Mouse (Mus musculus) ES-E14 (cell line): ENCODE measurements around the gene Ms4a8a. TPM values are rescaled to one million over a fixed set of nuclear protein-coding genes. Genes with fewer than 3 reads are reported as not detected.
"Not testable (repeated sequence)": the region's sequence is repeated elsewhere in the genome, so short reads cannot be mapped to it uniquely, and the experiment has no call there.

Source experiments
- DNase-seq: peaks from one replicate; pipeline ENCODE4 v3.0.0-alpha.2; 2013; ENCODE audit warnings: low read depth, low spot score
- H3K27ac ChIP-seq: 2 replicates; pipeline ENCODE4 v1.5.1; 2012; ENCODE audit warnings: low read depth, mild to moderate bottlenecking, low read length, moderate library complexity, mixed read lengths; ENCODE audit not compliant: poor library complexity, insufficient read depth, severe bottlenecking
- H3K36me3 ChIP-seq: 2 replicates; pipeline ENCODE4 v1.6.1; 2012; ENCODE audit warnings: mild to moderate bottlenecking, low read length, moderate library complexity, mixed read lengths; ENCODE audit not compliant: control insufficient read depth, poor library complexity, insufficient read depth, severe bottlenecking
- H3K4me1 ChIP-seq, 2 experiments: fragments of 150-350 bp in 1 of 2; sonication (generic) in 1 of 2; 2 replicates each; pipeline ENCODE4 v1.6.1; 2012; ENCODE audit warnings: low read length in 2 of 2, mild to moderate bottlenecking in 1 of 2, mixed read lengths in 1 of 2; ENCODE audit not compliant: control insufficient read depth in 2 of 2, insufficient read depth in 2 of 2, poor library complexity in 1 of 2
- H3K4me3 ChIP-seq, 2 experiments: fragments of 150-350 bp in 1 of 2; sonication (generic) in 1 of 2; 2 replicates each; pipeline ENCODE4 v1.5.1; 2012; ENCODE audit warnings: low read length in 2 of 2, low read depth in 1 of 2, mild to moderate bottlenecking in 1 of 2, mixed read lengths in 1 of 2; ENCODE audit not compliant: insufficient read depth in 1 of 2, poor library complexity in 1 of 2, severe bottlenecking in 1 of 2
- H3K9ac ChIP-seq: 2 replicates; pipeline ENCODE4 v1.6.1; 2012; ENCODE audit warnings: low read depth, mild to moderate bottlenecking, low read length, mixed read lengths; ENCODE audit not compliant: poor library complexity, insufficient read depth, severe bottlenecking
- H3K9me3 ChIP-seq: fragments of 150-350 bp; sonication (generic); 2 replicates; pipeline ENCODE4 v1.6.1; 2012; ENCODE audit warnings: low read depth, mild to moderate bottlenecking, low read length; ENCODE audit not compliant: control insufficient read depth, insufficient read depth
- CHD2 ChIP-seq: IDR thresholded peaks from 2 replicates; pipeline ENCODE4 v1.6.1; 2014; ENCODE audit warnings: mild to moderate bottlenecking, low read depth, low read length, inconsistent platforms
- HCFC1 ChIP-seq: IDR thresholded peaks from 2 replicates; pipeline ENCODE4 v1.6.1; 2012; ENCODE audit warnings: low read length, inconsistent platforms, borderline replicate concordance; ENCODE audit not compliant: insufficient read depth
- MAFK ChIP-seq: IDR thresholded peaks from 2 replicates; pipeline ENCODE4 v1.6.1; 2014; ENCODE audit warnings: mild to moderate bottlenecking, low read depth, low read length, inconsistent platforms; ENCODE audit not compliant: insufficient read depth
- ZC3H11A ChIP-seq: IDR thresholded peaks from 2 replicates; pipeline ENCODE4 v1.6.1; 2012; ENCODE audit warnings: low read depth, mild to moderate bottlenecking, inconsistent platforms, low read length, borderline replicate concordance
- ZNF384 ChIP-seq: IDR thresholded peaks from 2 replicates; pipeline ENCODE4 v1.6.1; 2012; ENCODE audit warnings: low read depth, low read length, inconsistent platforms
- in situ Hi-C, 2 experiments: fragments of 600-800 bp; cut with MboI; formaldehyde crosslinking; loops; one replicate each; pipeline ENCODE4 v1.15.1; 2025; ENCODE audit warnings: low sequenced_read_pairs in 2 of 2, inconsistent platforms in 1 of 2; ENCODE audit not compliant: unreplicated experiment in 2 of 2
- total RNA-seq: library from RNA; depleted of rRNA; stranded (reverse); fragments of 300-350 nt; gene quantifications from 2 replicates; pipeline ENCODE4 v1.2.3, GENCODE M21; 2012

Gene Ms4a8a
- total RNA-seq, 1 experiment, result not detected

DNA sequence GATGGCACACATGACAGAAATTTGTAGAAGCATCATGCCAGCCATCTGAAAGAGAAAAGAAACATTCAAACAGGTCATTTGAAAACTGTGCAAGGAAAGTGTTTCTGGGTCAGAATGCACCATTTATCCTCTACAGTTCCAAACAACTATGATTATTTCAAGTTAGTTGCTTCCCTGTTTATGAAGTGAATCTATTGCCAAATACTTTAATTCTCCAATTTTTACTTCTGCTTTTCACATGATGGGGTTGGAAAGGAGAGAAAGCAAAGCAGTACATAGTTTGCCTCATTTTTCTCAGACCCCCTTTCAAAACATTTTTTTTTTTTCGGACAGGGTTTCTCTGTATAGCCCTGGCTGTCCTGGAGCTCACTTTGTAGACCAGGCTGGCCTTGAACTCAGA lies 21.0 kb upstream of the Ms4a8a start:
- H3K36me3 ChIP-seq, result no peaks in the 10 kb centered on the region
- no peak overlapping the region for H3K9ac ChIP-seq
- no peak overlapping the region for H3K4me3 ChIP-seq
- no peak for DNase-seq
- no peaks in the 10 kb centered on the region for H3K9me3 ChIP-seq
- no peak for TF ChIP-seq CHD2
- TF ChIP-seq HCFC1, result no peak
- no peak for TF ChIP-seq ZNF384
- TF ChIP-seq MAFK, result no peak
- TF ChIP-seq ZC3H11A, result no peak
- H3K4me1 ChIP-seq, result no peaks in the 10 kb centered on the region
- no peak overlapping the region for H3K27ac ChIP-seq
- in situ Hi-C loops, result no loop called here

DNA sequence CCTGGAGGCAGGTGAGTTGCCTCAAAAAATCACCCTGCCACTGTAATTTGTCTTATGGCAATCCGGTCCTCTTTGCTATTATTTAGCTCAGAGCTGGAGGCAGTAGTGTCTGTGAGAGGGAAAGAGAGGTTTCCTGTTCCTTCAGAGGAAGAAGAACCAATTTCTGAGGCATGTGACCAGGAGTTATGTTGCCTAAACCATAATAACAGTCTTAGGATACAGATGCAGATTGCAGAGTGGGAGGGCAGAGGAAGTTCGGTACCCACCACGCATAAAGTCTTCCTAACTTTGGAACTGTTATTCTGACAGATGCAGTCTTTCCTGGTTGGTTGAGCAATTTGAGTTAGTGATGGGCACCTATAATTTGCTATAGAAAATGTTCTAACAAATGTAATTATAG lies 17.5 kb upstream of the Ms4a8a start:
- no peaks in the 10 kb centered on the region for H3K9me3 ChIP-seq
- H3K36me3 ChIP-seq, result no peaks in the 10 kb centered on the region
- H3K4me3 ChIP-seq, result no peak overlapping the region
- H3K27ac ChIP-seq, result no peak overlapping the region
- DNase-seq, result no peak
- no peaks in the 10 kb centered on the region for H3K4me1 ChIP-seq
- in situ Hi-C loops, result no loop called here
- TF ChIP-seq HCFC1, result no peak
- no peak for TF ChIP-seq CHD2
- no peak for TF ChIP-seq ZC3H11A
- no peak overlapping the region for H3K9ac ChIP-seq

DNA sequence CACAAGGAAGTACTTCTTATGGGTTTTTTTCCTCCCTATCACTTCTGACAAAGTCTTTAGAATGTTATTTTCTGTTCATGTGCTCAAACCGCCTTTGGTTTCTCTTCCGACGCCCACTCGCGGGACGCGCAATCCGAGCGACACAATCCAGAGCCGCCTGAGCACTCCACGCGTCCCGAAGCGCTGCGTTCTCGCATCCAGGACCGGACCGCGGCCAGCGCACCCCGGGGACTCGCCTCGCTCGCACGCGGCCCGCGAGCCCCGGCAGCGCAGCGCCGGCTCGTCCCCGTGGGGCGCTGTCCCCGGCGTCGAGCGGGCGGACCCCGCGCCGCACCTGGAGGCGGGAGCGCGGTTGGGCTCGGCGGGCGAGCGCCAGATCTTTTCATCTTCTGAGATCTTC lies 11.2 kb upstream of the Ms4a8a start:
- H3K9me3 ChIP-seq, H3K4me1 ChIP-seq, H3K27ac ChIP-seq, in situ Hi-C loops, H3K36me3 ChIP-seq, DNase-seq: not testable (repeated sequence)
- H3K9ac ChIP-seq, result peak overlapping the region; percentile 14; the same call in 1 of the 2 replicates
- peak overlapping the region in 1 of 2 experiments; percentile 42; a peak in 2 of 4 replicates for H3K4me3 ChIP-seq

DNA sequence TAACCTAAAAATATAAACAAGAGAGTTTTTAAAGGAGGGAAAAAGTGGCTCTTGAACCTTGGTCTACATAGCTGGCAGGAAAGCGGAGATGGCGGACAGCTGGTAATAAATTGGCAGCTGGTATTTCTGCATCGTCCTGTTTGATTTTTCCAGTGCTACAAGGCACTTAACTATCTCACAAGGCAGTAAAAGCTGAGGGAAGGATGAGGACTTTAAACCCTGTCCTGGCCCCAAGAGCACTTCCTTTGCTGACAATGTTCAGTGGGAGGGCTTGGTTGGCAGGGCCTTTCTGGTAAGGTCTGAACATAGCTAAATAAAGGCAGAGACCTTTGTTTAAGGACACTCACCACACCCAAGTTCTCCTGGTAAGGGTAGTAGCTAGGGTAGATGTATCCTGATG lies 10.5 kb downstream of the Ms4a8a start:
- H3K4me3 ChIP-seq, result no peak overlapping the region
- in situ Hi-C loops, result no loop called here
- no peak for DNase-seq
- no peaks in the 10 kb centered on the region for H3K9me3 ChIP-seq
- H3K9ac ChIP-seq, result no peak overlapping the region
- H3K27ac ChIP-seq, result no peak overlapping the region
- H3K36me3 ChIP-seq, result no peaks in the 10 kb centered on the region
- no peak for TF ChIP-seq MAFK
- no peak for TF ChIP-seq HCFC1
- TF ChIP-seq ZNF384, result no peak
- no peak for TF ChIP-seq CHD2
- no peak for TF ChIP-seq ZC3H11A
- no peaks in the 10 kb centered on the region for H3K4me1 ChIP-seq

DNA sequence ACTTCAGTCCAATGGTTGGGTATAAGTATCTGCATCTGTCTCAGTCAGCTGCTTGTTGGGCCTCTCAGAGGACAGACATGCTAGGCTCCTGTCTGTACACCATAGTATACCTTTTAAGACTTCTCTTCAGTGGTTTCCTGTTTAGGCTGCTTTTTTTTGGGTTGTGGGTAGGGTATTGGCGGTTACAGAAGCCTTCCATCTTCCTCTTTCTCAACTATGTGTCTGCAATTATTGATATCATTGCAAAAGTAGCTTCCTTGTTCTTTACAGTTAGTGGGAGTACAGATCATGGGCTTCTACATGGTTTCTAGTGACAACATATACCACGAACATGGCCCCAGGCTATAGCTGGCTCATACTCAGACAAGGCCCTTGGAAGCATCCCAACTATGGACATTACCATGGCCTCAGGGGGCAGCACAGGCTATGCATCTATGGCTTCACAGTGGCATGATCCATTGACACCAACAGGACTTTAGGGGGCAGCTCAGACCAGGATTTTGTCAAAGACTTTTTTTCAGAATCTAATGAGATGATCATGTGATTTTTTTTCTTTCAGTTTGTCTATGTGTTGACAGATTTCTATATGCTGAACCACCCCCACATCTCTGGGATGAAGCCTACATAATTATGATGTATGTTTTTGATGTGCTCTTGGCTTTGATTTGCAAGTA lies 15.6 kb downstream of the Ms4a8a start:
- Histone ChIP-seq H3K27ac (no peak overlapping the region), H3K9me3 (no peaks in the 10 kb centered on the region), H3K4me3 (no peak overlapping the region), H3K4me1 (no peaks in the 10 kb centered on the region), H3K9ac (no peak overlapping the region), H3K36me3 (no peaks in the 10 kb centered on the region)
- no peak for TF ChIP-seq HCFC1
- TF ChIP-seq CHD2, result no peak
- no peak for TF ChIP-seq MAFK
- no peak for TF ChIP-seq ZNF384
- TF ChIP-seq ZC3H11A, result no peak
- DNase-seq, result no peak
- in situ Hi-C loops, result no loop called here
